Mouse (Mus musculus) forebrain, embryonic 16.5 days (tissue): Measurements from ENCODE around the gene Alcam. TPM values are rescaled to one million over a fixed set of nuclear protein-coding genes. Genes with fewer than 3 reads are reported as not detected.

Source experiments
- ATAC-seq: fragments of 200-750 bp; cut with Nextera tagmentation; 2 replicates; pipeline ENCODE4 v1.8.0; 2017; ENCODE audit warnings: mild to moderate bottlenecking, moderate library complexity
- H3K27ac ChIP-seq: fragments of 300-500 bp; sonication (generic); 2 replicates; pipeline ENCODE4 v1.5.1; 2014; ENCODE audit warnings: low read length, control low read depth
- H3K27me3 ChIP-seq: fragments of 300-500 bp; sonication (generic); replicated peaks from 2 replicates; pipeline ENCODE4 v1.6.1; 2014; ENCODE audit warnings: low read length; ENCODE audit not compliant: control insufficient read depth, insufficient read depth
- H3K36me3 ChIP-seq: fragments of 300-500 bp; sonication (generic); 2 replicates; pipeline ENCODE4 v1.6.1; 2014; ENCODE audit not compliant: control insufficient read depth, insufficient read depth
- H3K4me1 ChIP-seq: fragments of 300-500 bp; sonication (generic); replicated peaks from 2 replicates; pipeline ENCODE4 v1.6.1; 2014; ENCODE audit warnings: low read length; ENCODE audit not compliant: control insufficient read depth, insufficient read depth
- H3K4me2 ChIP-seq: fragments of 300-500 bp; sonication (generic); 2 replicates; pipeline ENCODE4 v1.6.1; 2014; ENCODE audit warnings: mild to moderate bottlenecking, low read length, control low read depth
- H3K4me3 ChIP-seq: fragments of 300-500 bp; sonication (generic); replicated peaks from 2 replicates; pipeline ENCODE4 v1.5.1; 2014; ENCODE audit warnings: mild to moderate bottlenecking, low read length, control low read depth
- H3K9ac ChIP-seq: fragments of 300-500 bp; sonication (generic); replicated peaks from 2 replicates; pipeline ENCODE4 v1.6.1; 2014; ENCODE audit warnings: low read depth, low read length, control low read depth
- H3K9me3 ChIP-seq: fragments of 300-500 bp; sonication (generic); 2 replicates; pipeline ENCODE4 v1.6.1; 2016; ENCODE audit warnings: low read length; ENCODE audit not compliant: control insufficient read depth
- WGBS: fragments of 180-500 bp; shearing (Covaris S2); extraction: QIAGEN DNeasy Blood & Tissue Kit; methylation state at CpG from one replicate; pipeline ENCODE4 v1.1.7; 2014; 5-methylcytosine and 5-hydroxymethylcytosine counted together
- polyA plus RNA-seq: library from polyadenylated mRNA; unstranded; fragments of >200 nt; fragmentation: Nextera tagmentation; extraction: Ambion mirVana; gene quantifications from 2 replicates; pipeline ENCODE4 v1.2.1, GENCODE M21; 2015

Gene Alcam
- polyA plus RNA-seq, 1 experiment from 2014 or later, result 32.4 TPM

GRCm38 (mm10) chr16:52343467-52344033 is 110.3 kb downstream of the Alcam start:
- Histone ChIP-seq H3K4me2 (no peak overlapping the region), H3K9me3 (no peaks in the 10 kb centered on the region), H3K36me3 (no peaks in the 10 kb centered on the region), H3K4me1 (no peaks in the 10 kb centered on the region), H3K27ac (no peak overlapping the region), H3K9ac (no peak overlapping the region), H3K4me3 (no peak overlapping the region), H3K27me3 (no peaks in the 10 kb centered on the region)
- 83% methylated on average over 2 of the region's 2 CpGs for WGBS
- no peak for ATAC-seq

GRCm38 (mm10) chr16:52342694-52343466 is 111.0 kb downstream of the Alcam start:
- Histone ChIP-seq H3K36me3 (no peaks in the 10 kb centered on the region), H3K4me2 (no peak overlapping the region), H3K4me3 (no peak overlapping the region), H3K9me3 (no peaks in the 10 kb centered on the region), H3K4me1 (no peaks in the 10 kb centered on the region), H3K9ac (no peak overlapping the region), H3K27me3 (no peaks in the 10 kb centered on the region), H3K27ac (no peak overlapping the region)
- ATAC-seq, result no peak
- WGBS, result 90% methylated on average over 8 of the region's 8 CpGs

GRCm38 (mm10) chr16:52334084-52334483 is 119.8 kb downstream of the Alcam start:
- ATAC-seq, result no peak
- WGBS, result 94% methylated on average over 4 of the region's 4 CpGs
- H3K27ac ChIP-seq, result no peak overlapping the region

GRCm38 (mm10) chr16:52333631-52334030 is 120.2 kb downstream of the Alcam start:
- no peak overlapping the region for H3K4me3 ChIP-seq
- no peaks in the 10 kb centered on the region for H3K36me3 ChIP-seq

More at GRCm38 (mm10) chr16:52334084-52334483, 119.8 kb downstream of the Alcam start:
- Histone ChIP-seq H3K4me3 (no peak overlapping the region), H3K27me3 (no peaks in the 10 kb centered on the region), H3K4me1 (no peaks in the 10 kb centered on the region), H3K9me3 (no peaks in the 10 kb centered on the region), H3K4me2 (no peak overlapping the region), H3K9ac (no peak overlapping the region), H3K36me3 (no peaks in the 10 kb centered on the region)

GRCm38 (mm10) chr16:52331341-52331830 is 122.5 kb downstream of the Alcam start:
- no peak overlapping the region for H3K4me3 ChIP-seq
- 95% methylated on average over 3 of the region's 3 CpGs for WGBS
- ATAC-seq, result no peak
- H3K9ac ChIP-seq, result no peak overlapping the region
- no peak overlapping the region for H3K4me2 ChIP-seq
- no peak overlapping the region for H3K27ac ChIP-seq
- H3K36me3 ChIP-seq, result no peaks in the 10 kb centered on the region
- no peaks in the 10 kb centered on the region for H3K4me1 ChIP-seq
- no peaks in the 10 kb centered on the region for H3K9me3 ChIP-seq
- no peaks in the 10 kb centered on the region for H3K27me3 ChIP-seq

More at GRCm38 (mm10) chr16:52333631-52334030, 120.2 kb downstream of the Alcam start:
- WGBS, result 88% methylated on average over 5 of the region's 5 CpGs
- ATAC-seq, result no peak
- no peak overlapping the region for H3K27ac ChIP-seq
- H3K9me3 ChIP-seq, result no peaks in the 10 kb centered on the region
- H3K27me3 ChIP-seq, result no peaks in the 10 kb centered on the region
- no peak overlapping the region for H3K4me2 ChIP-seq
- no peaks in the 10 kb centered on the region for H3K4me1 ChIP-seq
- H3K9ac ChIP-seq, result no peak overlapping the region

GRCm38 (mm10) chr16:52329420-52329819 is 124.5 kb downstream of the Alcam start:
- Histone ChIP-seq H3K36me3 (no peaks in the 10 kb centered on the region), H3K4me2 (no peak overlapping the region), H3K9me3 (no peaks in the 10 kb centered on the region), H3K4me3 (no peak overlapping the region), H3K27me3 (no peaks in the 10 kb centered on the region), H3K4me1 (no peaks in the 10 kb centered on the region), H3K9ac (no peak overlapping the region), H3K27ac (no peak overlapping the region)
- WGBS, result 91% methylated on average over 2 of the region's 2 CpGs
- ATAC-seq, result no peak

GRCm38 (mm10) chr16:52319229-52319628 is 134.6 kb downstream of the Alcam start:
- no peaks in the 10 kb centered on the region for H3K36me3 ChIP-seq
- no peak overlapping the region for H3K4me3 ChIP-seq
- H3K27me3 ChIP-seq, result no peaks in the 10 kb centered on the region
- H3K9me3 ChIP-seq, result no peaks in the 10 kb centered on the region
- H3K4me2 ChIP-seq, result no peak overlapping the region
- ATAC-seq, result no peak
- H3K27ac ChIP-seq, result no peak overlapping the region
- no peak overlapping the region for H3K9ac ChIP-seq
- no peaks in the 10 kb centered on the region for H3K4me1 ChIP-seq
- WGBS, result 59% methylated on average over 1 of the region's 1 CpGs

- ATAC-seq, result peak; percentile 95
- peak overlapping the region; percentile 31 for H3K4me2 ChIP-seq
- H3K9me3 ChIP-seq, result no peaks in the 10 kb centered on the region
- 14% methylated on average over 9 of the region's 9 CpGs for WGBS
- H3K9ac ChIP-seq, result no peak overlapping the region
- no peaks in the 10 kb centered on the region for H3K36me3 ChIP-seq
- H3K27me3 ChIP-seq, result no peaks in the 10 kb centered on the region
- no peak overlapping the region for H3K27ac ChIP-seq
- H3K4me1 ChIP-seq, result no peaks in the 10 kb centered on the region
- H3K4me3 ChIP-seq, result no peak overlapping the region
Measured at GRCm38 (mm10) chr16:52311073-52311472, 142.8 kb downstream of the Alcam start.

GRCm38 (mm10) chr16:52307016-52307415 is 146.9 kb downstream of the Alcam start:
- H3K36me3 ChIP-seq, result no peaks in the 10 kb centered on the region
- no peak overlapping the region for H3K27ac ChIP-seq
- no peaks in the 10 kb centered on the region for H3K9me3 ChIP-seq
- ATAC-seq, result no peak
- H3K27me3 ChIP-seq, result no peaks in the 10 kb centered on the region
- H3K9ac ChIP-seq, result no peak overlapping the region
- 93% methylated on average over 2 of the region's 2 CpGs for WGBS
- H3K4me2 ChIP-seq, result no peak overlapping the region
- H3K4me1 ChIP-seq, result peaks cover 5% of the 10 kb centered on the region
- H3K4me3 ChIP-seq, result no peak overlapping the region
